Mouse (Mus musculus): ENCODE measurements around the gene Prox1. TPM values are rescaled to one million over a fixed set of nuclear protein-coding genes. Genes with fewer than 3 reads are reported as not detected.

Gene Prox1
- polyA plus RNA-seq, 1 experiment from 2014 or later, result 18.3 TPM

DNA sequence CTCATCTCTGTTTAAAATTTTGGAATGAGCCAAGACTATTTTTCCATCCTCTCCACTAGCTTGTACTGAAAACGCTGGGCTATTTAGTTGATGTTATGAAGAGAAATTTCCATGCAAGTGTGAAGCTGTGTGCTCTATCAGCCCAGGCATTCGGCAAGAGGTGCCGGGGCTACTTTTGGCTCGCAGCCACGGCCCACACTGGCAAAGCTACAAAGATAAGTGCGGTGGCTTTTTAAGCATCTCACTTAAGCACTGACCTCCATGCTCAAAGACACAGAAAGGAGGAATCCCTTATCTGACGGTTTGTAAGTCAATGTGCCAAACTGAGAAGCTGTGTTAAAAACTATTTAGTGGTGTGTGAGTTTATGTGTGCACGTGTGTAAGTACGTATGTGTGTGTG is 26.9 kb downstream of the Prox1 start:
- no peaks in the 10 kb centered on the region for H3K27me3 ChIP-seq
- no peak overlapping the region for H3K4me3 ChIP-seq
- 23% methylated on average over 9 of the region's 9 CpGs for WGBS
- H3K36me3 ChIP-seq, result 0 out of 2 replicates have a peak, but pooled peaks cover 7% of the 10 kb centered on the region
- H3K4me2 ChIP-seq, result 0 out of 2 replicates have a peak overlapping the region, but pooled peaks have one; percentile 15
- peaks cover 34% of the 10 kb centered on the region for H3K4me1 ChIP-seq (replicated peaks)
- ATAC-seq (replicated peaks; ENCODE audit: insufficient number of reproducible peaks, insufficient read depth, low FRiP score, low read depth), result peak; percentile 67
- H3K9ac ChIP-seq, result no peak overlapping the region
- H3K27ac ChIP-seq, result peak overlapping the region; percentile 89
- H3K9me3 ChIP-seq (replicated peaks), result no peaks in the 10 kb centered on the region

DNA sequence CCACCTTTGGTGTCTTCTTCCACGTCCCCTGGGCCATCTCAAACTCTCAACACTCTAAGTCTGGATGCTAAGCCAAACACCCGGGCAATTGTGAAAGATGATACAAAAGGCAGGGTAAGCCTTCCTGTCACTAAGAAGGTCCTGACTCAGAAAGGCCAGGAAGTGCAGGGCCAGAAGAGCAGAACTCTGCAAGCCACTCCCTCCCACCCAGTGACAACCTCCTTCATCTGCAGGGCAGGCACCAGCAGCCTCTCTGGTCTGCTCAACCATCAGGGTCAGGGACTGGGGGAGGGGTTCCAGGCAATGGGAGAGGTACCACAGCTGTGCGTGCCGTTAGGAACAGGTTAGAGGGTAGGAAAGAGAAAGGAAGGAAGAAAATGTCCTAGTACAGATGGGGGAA is 27.9 kb downstream of the Prox1 start:
- Histone ChIP-seq H3K9me3 (replicated peaks) (no peaks in the 10 kb centered on the region), H3K27ac (peak overlapping the region; percentile 89), H3K27me3 (no peaks in the 10 kb centered on the region), H3K4me3 (no peak overlapping the region), H3K36me3 (0 out of 2 replicates have a peak, but pooled peaks cover 7% of the 10 kb centered on the region), H3K4me2 (no peak overlapping the region), H3K4me1 (replicated peaks) (peaks cover 31% of the 10 kb centered on the region), H3K9ac (no peak overlapping the region)
- ATAC-seq (replicated peaks; ENCODE audit: insufficient number of reproducible peaks, insufficient read depth, low FRiP score, low read depth), result no peak
- 31% methylated on average over 4 of the region's 4 CpGs for whole genome bisulfite sequencing

- Histone ChIP-seq H3K27ac (no peak overlapping the region), H3K27me3 (no peaks in the 10 kb centered on the region), H3K9ac (no peak overlapping the region), H3K36me3 (0 out of 2 replicates have a peak, but pooled peaks cover 7% of the 10 kb centered on the region), H3K9me3 (replicated peaks) (no peaks in the 10 kb centered on the region), H3K4me3 (no peak overlapping the region), H3K4me2 (no peak overlapping the region), H3K4me1 (replicated peaks) (peaks cover 28% of the 10 kb centered on the region)
- no peak for ATAC-seq (replicated peaks; ENCODE audit: insufficient number of reproducible peaks, insufficient read depth, low FRiP score, low read depth)
- WGBS, result 73% methylated on average over 6 of the region's 6 CpGs
Measured at GRCm38 (mm10) chr1:190140519-190140918, 30.0 kb downstream of the Prox1 start.

DNA sequence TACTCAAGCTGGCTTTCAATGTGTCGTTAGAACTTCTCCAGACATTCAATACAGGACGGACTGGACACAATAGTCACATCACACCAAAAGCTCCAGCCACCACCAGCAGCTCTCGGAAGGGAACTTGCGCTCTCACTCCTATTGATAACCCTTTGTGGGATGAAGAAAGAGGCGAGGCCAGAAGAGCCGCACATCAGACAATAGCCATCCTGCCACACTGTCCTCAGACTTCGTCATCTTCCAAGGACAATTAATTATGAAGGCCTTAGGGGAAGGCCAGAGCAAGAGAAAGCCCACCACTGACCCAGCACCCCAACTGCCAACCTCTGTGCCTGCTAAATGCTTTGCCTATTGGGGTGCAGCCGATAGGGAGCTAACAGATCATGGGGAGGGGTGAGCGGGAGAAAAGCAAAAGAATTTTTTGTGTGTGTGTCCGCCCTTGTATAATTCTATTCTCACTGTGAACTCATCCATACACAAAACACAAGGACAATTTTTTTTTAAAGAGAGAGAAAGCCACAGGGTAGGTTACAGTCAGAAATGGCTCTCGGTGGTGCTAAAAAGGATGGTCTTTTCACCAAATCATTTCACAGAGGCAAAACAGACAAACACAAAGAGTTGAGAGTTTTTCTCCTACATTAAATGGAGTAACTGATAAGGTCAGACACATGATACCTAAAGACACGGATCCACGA is 30.7 kb downstream of the Prox1 start:
- Histone ChIP-seq H3K4me2 (no peak overlapping the region), H3K36me3 (0 out of 2 replicates have a peak, but pooled peaks cover 7% of the 10 kb centered on the region), H3K9me3 (replicated peaks) (no peaks in the 10 kb centered on the region), H3K4me1 (replicated peaks) (peaks cover 26% of the 10 kb centered on the region), H3K4me3 (no peak overlapping the region), H3K9ac (no peak overlapping the region), H3K27me3 (no peaks in the 10 kb centered on the region), H3K27ac (no peak overlapping the region)
- 87% methylated on average over 13 of the region's 13 CpGs for WGBS
- ATAC-seq (replicated peaks; ENCODE audit: insufficient number of reproducible peaks, insufficient read depth, low FRiP score, low read depth), result no peak

DNA sequence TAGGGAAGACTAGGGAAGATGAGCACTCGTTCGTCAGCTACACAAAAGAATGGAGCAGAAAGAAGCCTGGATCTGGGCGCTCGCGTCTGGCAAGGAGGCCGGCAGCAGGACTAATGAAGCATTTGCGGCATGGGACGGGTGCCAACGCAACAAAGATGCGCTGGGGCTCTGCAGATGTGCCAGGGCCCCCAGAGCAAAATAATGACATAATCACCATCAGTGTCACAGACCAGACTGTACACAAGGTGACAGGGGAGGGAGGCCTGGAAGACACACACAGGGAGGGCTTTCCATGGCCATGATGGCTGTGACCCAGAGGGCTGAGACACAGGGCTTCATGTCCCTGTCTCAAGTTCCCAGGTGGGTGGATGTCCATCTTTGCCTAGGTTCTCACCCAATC is 32.6 kb downstream of the Prox1 start:
- Histone ChIP-seq H3K4me3 (no peak overlapping the region), H3K27me3 (no peaks in the 10 kb centered on the region), H3K36me3 (0 out of 2 replicates have a peak, but pooled peaks cover 10% of the 10 kb centered on the region), H3K9ac (no peak overlapping the region), H3K4me1 (replicated peaks) (peaks cover 15% of the 10 kb centered on the region), H3K4me2 (no peak overlapping the region), H3K27ac (no peak overlapping the region), H3K9me3 (replicated peaks) (no peaks in the 10 kb centered on the region)
- no peak for ATAC-seq (replicated peaks; ENCODE audit: insufficient number of reproducible peaks, insufficient read depth, low FRiP score, low read depth)
- 86% methylated on average over 10 of the region's 10 CpGs for WGBS

GRCm38 (mm10) chr1:190132897-190133296 is 37.6 kb downstream of the Prox1 start:
- H3K9ac ChIP-seq, result no peak overlapping the region
- WGBS, result 70% methylated on average over 4 of the region's 4 CpGs
- no peaks in the 10 kb centered on the region for H3K9me3 ChIP-seq (replicated peaks)
- no peak overlapping the region for H3K4me3 ChIP-seq
- no peak overlapping the region for H3K4me2 ChIP-seq
- ATAC-seq (replicated peaks; ENCODE audit: insufficient number of reproducible peaks, insufficient read depth, low FRiP score, low read depth), result no peak
- 0 out of 2 replicates have a peak, but pooled peaks cover 3% of the 10 kb centered on the region for H3K36me3 ChIP-seq
- no peaks in the 10 kb centered on the region for H3K27me3 ChIP-seq
- H3K4me1 ChIP-seq (replicated peaks), result peaks cover 24% of the 10 kb centered on the region
- 0 out of 2 replicates have a peak overlapping the region, but pooled peaks have one; percentile 18 for H3K27ac ChIP-seq

GRCm38 (mm10) chr1:190130888-190131287 is 39.6 kb downstream of the Prox1 start:
- H3K4me2 ChIP-seq, result no peak overlapping the region
- H3K4me3 ChIP-seq, result no peak overlapping the region
- 0 out of 2 replicates have a peak, but pooled peaks cover 3% of the 10 kb centered on the region for H3K36me3 ChIP-seq
- peak overlapping the region; percentile 45; the same call in 1 of the 2 replicates for H3K27ac ChIP-seq
- peaks cover 38% of the 10 kb centered on the region for H3K4me1 ChIP-seq (replicated peaks)
- ATAC-seq (replicated peaks; ENCODE audit: insufficient number of reproducible peaks, insufficient read depth, low FRiP score, low read depth), result no peak
- no peaks in the 10 kb centered on the region for H3K27me3 ChIP-seq
- no peak overlapping the region for H3K9ac ChIP-seq
- WGBS, result 68% methylated on average over 4 of the region's 4 CpGs
- no peaks in the 10 kb centered on the region for H3K9me3 ChIP-seq (replicated peaks)

DNA sequence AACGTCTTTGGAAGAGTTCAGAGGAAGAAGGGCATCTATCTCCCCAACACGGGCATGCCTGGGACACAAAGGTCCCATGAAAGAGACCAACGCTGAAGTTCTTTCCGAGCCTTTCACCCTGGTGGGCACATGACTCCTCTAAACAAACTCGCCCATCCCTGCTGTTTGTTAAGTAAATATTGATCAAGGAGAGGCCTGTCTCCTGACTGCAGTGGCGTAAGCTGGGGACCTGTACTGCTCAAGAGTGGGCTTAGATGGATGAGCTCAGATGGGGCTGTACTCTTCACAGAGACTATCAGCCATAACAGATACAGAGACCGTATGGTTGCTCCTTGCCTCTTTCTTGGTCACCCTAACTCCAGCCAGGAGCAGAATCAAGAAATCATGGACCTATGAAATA is 41.0 kb downstream of the Prox1 start:
- Histone ChIP-seq H3K27me3 (no peaks in the 10 kb centered on the region), H3K4me1 (replicated peaks) (peaks cover 47% of the 10 kb centered on the region), H3K4me3 (no peak overlapping the region), H3K27ac (peak overlapping the region; percentile 94), H3K9me3 (replicated peaks) (no peaks in the 10 kb centered on the region), H3K4me2 (no peak overlapping the region), H3K9ac (no peak overlapping the region), H3K36me3 (0 out of 2 replicates have a peak, but pooled peaks cover 3% of the 10 kb centered on the region)
- WGBS, result 52% methylated on average over 7 of the region's 7 CpGs
- ATAC-seq (replicated peaks; ENCODE audit: insufficient number of reproducible peaks, insufficient read depth, low FRiP score, low read depth), result no peak

DNA sequence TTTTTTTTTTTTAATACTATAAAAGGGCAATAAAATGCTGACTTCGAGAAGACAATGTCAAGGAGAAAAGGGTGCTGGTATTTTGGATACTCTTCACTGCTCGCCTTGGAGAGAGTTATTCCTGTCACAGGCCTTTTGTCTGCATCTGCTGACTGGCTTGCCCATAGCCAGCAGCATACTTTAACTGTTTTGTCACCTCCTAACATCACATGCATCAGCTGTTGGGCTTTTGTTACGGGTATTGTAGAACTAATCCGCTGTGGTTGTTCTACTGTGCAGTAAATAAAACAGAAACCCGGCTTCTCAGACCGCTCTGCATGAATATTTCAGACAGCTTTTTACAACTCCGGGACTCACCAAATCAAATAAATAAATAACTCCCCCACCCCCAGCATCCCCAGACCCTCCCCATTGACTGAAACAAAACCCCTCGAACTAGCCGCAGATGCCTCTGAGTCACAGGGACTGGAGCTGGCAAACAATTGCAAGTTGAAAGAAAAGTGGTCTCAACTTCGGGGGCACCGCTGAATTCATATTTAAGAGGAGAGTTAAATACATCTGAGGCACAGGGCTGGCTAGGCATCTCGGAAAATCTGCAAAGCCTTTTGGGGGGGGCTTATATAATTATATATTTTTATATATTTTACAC is 41.7 kb downstream of the Prox1 start:
- H3K4me1 ChIP-seq (replicated peaks), result peaks cover 51% of the 10 kb centered on the region

DNA sequence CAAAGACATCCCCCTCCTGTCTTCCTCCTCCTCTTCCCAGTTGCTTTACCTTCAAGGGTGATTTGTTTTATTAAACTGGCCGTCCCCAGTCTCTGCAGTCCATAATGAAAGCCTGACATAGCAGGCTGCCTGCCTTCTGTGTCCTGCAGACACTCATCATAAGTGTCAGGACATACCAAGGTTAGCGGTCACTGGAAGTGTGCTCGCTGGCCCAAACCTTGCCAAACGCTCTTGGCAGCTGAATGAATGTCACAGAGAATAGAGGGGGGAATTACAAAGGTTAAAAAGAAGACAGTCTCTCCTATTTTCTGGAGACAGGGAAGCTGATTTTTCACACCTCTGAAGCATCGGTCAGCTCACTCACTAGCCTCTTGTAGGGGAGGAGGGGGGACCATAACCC is 42.6 kb downstream of the Prox1 start:
- peak; percentile 59; the same call in 1 of the 2 replicates for ATAC-seq (replicated peaks; ENCODE audit: insufficient number of reproducible peaks, insufficient read depth, low FRiP score, low read depth)
- peaks cover 48% of the 10 kb centered on the region for H3K4me1 ChIP-seq (replicated peaks)
- H3K27me3 ChIP-seq, result no peaks in the 10 kb centered on the region
- no peak overlapping the region for H3K4me3 ChIP-seq
- no peaks in the 10 kb centered on the region for H3K36me3 ChIP-seq
- peak overlapping the region; percentile 94 for H3K27ac ChIP-seq
- H3K9ac ChIP-seq, result peak overlapping the region; percentile 15; the same call in 1 of the 2 replicates
- no peaks in the 10 kb centered on the region for H3K9me3 ChIP-seq (replicated peaks)
- WGBS, result 32% methylated on average over 5 of the region's 5 CpGs
- H3K4me2 ChIP-seq, result no peak overlapping the region

More for the DNA sequence above, 41.7 kb downstream of the Prox1 start:
- 0 out of 2 replicates have a peak overlapping the region, but pooled peaks have one; percentile 15 for H3K9ac ChIP-seq
- no peak overlapping the region for H3K4me2 ChIP-seq
- H3K36me3 ChIP-seq, result 0 out of 2 replicates have a peak, but pooled peaks cover 2% of the 10 kb centered on the region
- H3K9me3 ChIP-seq (replicated peaks), result no peaks in the 10 kb centered on the region
- H3K27me3 ChIP-seq, result no peaks in the 10 kb centered on the region
- ATAC-seq (replicated peaks; ENCODE audit: insufficient number of reproducible peaks, insufficient read depth, low FRiP score, low read depth), result no peak; the same call in 1 of the 2 replicates
- H3K4me3 ChIP-seq, result no peak overlapping the region
- 32% methylated on average over 12 of the region's 12 CpGs for WGBS
- H3K27ac ChIP-seq, result peak overlapping the region; percentile 94

- Histone ChIP-seq H3K9me3 (replicated peaks) (no peaks in the 10 kb centered on the region), H3K4me2 (no peak overlapping the region), H3K27me3 (no peaks in the 10 kb centered on the region), H3K36me3 (0 out of 2 replicates have a peak, but pooled peaks cover 5% of the 10 kb centered on the region), H3K9ac (no peak overlapping the region), H3K4me3 (no peak overlapping the region), H3K27ac (peak overlapping the region; percentile 94), H3K4me1 (replicated peaks) (peaks cover 48% of the 10 kb centered on the region)
- 43% methylated on average over 6 of the region's 6 CpGs for WGBS
- no peak for ATAC-seq (replicated peaks; ENCODE audit: insufficient number of reproducible peaks, insufficient read depth, low FRiP score, low read depth)
Measured at GRCm38 (mm10) chr1:190127163-190127795, 43.2 kb downstream of the Prox1 start.

All from heart, embryonic 15.5 days (tissue).